Mouse (Mus musculus): ENCODE results near the gene Spon2.

The Spon2 gene

GRCm38 (mm10) chr5:33218081-33218480 is at the start of gene Spon2:
Spon2 (minus strand) TSS chr5:33218455.
- peak; percentile 50 for DNase-seq (ENCODE audit: low spot score)

DNA sequence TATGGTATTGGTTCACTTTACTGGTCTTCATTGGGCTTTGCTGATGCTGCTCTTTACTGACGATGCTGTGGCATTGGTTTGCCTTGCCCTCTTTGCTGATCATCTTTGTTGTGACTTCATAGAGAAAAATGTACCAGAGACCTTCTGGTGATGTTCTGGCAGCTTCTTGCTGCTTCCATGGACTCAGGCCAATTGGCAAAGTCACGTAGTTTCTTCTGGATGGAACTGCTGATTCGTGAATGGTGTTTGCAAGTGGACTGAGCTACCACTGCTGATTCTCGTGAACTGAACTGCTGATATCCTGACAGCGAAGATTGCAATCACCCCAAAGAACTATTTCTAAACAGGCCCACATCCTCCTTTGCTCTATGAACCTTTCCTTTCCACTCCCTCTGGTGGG is 36.2 kb upstream of the Spon2 start:
- peak; percentile 59 for DNase-seq (ENCODE audit: low spot score)

GRCm38 (mm10) chr5:33248186-33248585 is 29.9 kb upstream of the Spon2 start:
- no peak for DNase-seq (ENCODE audit: low spot score)

DNA sequence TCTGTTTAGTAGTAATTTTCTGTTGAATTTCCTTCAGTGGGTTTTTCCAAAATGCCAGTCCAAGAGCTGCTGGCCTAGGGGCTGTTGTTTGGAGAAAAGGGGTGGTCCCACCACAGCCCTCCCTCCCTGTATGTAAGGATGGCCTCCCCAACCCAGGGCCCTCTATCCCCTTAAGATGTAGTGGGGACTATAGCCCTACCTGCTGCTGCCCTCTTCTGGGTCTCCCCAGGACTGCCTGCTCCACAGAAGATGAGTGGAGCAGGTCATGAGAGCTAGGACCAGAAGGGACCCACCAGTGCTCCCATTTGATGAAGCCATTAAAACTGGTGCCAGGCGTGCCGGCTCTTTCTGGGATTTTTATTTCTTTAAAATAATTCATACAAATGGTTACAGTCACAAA is 29.1 kb upstream of the Spon2 start:
- no peak for DNase-seq (ENCODE audit: low spot score)

- DNase-seq (ENCODE audit: low spot score), result peak; percentile 94
Observed at GRCm38 (mm10) chr5:33245701-33246100, 27.4 kb upstream of the Spon2 start.

- DNase-seq (ENCODE audit: low spot score), result no peak
Observed at GRCm38 (mm10) chr5:33244377-33244920, 26.2 kb upstream of the Spon2 start.

- no peak for DNase-seq (ENCODE audit: low spot score)
Observed at GRCm38 (mm10) chr5:33239934-33240333, 21.7 kb upstream of the Spon2 start.

- no peak for DNase-seq (ENCODE audit: low spot score)
Observed at GRCm38 (mm10) chr5:33239111-33239714, 21.0 kb upstream of the Spon2 start.

GRCm38 (mm10) chr5:33238256-33238645 is 20.0 kb upstream of the Spon2 start:
- peak; percentile 36 for DNase-seq (ENCODE audit: low spot score)

- DNase-seq (ENCODE audit: low spot score), result peak; percentile 40
Observed at GRCm38 (mm10) chr5:33237600-33238255, 19.5 kb upstream of the Spon2 start.

DNA sequence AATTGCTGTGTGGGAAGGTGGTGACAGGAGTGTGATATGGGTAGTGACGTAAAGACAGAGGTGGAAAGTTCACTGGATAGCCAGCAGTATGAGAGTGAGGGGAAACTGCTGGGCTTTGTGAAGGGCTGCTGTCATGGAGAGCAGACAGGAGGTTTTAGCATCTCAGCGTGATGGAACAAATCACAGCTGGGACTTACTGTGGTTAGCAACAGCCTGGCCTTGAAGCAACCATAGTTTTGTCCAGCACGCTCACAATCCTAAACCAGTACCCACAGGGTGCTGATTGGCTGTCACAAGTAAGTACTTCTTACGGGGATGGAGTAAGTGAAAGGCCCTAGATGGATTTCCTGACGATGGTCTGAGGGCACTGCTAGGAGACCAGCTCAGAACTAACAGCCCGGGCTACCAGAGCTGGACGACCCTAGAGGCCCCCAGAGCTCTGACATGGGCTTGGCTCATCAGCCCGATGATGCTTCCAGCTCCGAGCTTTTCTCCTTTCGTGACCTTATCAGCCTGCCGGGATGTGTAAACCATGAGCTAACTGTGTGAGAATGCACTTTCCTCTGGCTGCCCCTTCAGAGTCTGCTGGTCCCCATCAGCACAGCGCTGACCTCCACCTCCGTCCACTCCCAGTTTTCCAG is 16.3 kb upstream of the Spon2 start:
- no peak for DNase-seq (ENCODE audit: low spot score)

- DNase-seq (ENCODE audit: low spot score), result no peak
Observed at GRCm38 (mm10) chr5:33232791-33233190, 14.5 kb upstream of the Spon2 start.

- DNase-seq (ENCODE audit: low spot score), result peak; percentile 81
Observed at GRCm38 (mm10) chr5:33230285-33230684, 12.0 kb upstream of the Spon2 start.

GRCm38 (mm10) chr5:33228428-33228827 is 10.2 kb upstream of the Spon2 start:
- DNase-seq (ENCODE audit: low spot score), result peak; percentile 54

DNA sequence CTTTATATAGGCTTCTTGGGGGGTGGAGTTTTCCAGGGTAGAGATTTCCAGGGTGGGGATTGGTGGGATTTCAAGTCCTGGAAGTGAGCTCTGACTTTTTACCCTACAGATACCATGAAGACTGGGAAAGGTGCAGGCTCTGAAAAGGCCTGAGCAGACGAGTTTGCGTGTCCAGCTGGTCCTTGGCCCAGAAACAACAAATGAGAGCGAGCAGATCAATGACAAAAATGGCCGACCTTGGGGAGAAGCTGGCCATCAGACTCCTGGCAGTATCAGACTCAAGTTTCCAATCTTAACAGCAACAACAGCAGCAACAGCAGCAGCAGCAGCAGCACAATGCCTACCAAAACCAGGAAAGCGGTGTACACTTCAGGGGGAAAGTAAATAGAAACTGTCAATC is 7.4 kb upstream of the Spon2 start:
- no peak for DNase-seq (ENCODE audit: low spot score)

DNA sequence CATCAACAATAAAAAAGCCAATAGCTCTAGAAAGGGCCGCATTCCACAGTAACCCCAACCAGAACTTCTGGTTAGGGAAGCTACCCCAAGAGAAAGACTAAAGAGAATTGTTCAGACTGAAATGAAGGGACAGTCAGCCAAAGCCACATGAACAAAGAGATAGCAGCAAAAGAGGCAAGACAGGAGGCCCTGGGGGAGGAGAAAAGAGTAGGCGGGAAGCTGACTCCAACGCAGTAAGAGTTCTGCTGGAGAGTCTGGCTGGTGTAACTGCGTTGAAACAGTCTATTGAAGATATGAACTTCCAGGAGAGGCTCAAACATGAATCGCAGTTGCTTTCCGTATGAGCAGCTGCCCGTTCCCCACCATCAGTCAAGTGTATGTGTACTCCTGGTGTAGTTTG is 6.2 kb upstream of the Spon2 start:
- no peak for DNase-seq (ENCODE audit: low spot score)

DNA sequence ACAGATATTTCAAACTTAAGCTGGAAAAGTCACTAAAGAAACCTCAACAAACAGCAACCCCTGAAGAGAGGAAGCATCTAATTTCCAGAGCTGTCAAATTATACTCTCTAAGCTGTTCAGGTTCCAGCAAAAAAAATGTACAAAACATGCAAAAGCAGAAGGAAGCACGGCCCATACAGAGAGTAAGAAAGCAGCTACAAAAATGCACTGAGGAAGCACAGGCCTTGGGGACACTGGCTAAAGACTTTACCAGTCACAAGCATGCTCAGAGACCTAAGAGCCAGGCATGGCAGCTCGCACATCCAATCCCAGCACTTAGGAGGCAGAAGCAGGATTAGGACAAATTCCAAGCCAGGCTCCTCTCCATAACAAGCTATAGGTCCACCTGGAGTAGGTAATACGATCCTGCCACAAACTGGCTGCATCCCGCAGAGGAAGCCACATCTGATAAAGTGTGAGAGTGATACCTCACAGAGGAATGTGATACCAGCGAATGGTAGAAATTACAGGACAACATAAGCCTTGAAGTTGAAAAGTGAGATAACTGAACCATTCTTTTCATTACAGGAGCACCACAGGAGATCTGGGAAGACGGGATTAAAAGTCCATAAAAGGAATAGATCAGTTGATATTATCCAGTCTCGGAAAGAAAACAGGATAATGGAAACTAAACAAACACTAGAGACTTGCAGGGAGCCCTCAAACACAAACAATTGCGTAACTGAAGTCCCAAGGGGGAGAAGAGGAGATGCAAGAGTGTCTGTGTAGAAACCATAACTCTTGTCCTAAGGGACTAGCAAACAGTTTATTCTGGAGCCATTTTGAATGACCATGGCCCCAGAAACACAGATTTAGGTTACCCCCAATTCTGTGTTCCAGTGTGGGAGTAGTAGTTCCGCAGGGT is 4.8 kb upstream of the Spon2 start:
- DNase-seq (ENCODE audit: low spot score), result peak; percentile 63

DNA sequence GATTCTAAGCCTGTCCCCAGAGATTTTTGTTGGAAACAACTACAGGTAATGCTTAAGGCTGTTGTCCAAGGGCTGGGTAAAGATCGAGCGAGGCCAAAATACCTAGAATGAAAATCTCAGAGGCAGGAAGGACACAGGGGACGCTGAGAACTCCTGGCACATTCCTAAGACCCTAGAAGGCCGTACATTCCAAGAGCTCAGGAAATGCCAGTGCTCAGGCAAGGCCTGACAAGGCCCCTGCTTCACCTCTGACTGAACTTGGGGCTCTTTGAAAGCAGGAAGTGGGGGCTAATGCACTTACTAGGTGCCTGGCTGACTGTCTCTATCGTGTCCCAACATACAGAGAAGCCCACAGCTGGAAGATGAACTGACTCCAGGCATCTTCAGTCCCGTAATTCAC is 4.1 kb upstream of the Spon2 start:
- no peak for DNase-seq (ENCODE audit: low spot score)

- DNase-seq (ENCODE audit: low spot score), result peak; percentile 80
Observed at GRCm38 (mm10) chr5:33220350-33221044, 2.2 kb upstream of the Spon2 start.

GRCm38 (mm10) chr5:33219831-33220230 is 1.6 kb upstream of the Spon2 start:
- no peak for DNase-seq (ENCODE audit: low spot score)

DNA sequence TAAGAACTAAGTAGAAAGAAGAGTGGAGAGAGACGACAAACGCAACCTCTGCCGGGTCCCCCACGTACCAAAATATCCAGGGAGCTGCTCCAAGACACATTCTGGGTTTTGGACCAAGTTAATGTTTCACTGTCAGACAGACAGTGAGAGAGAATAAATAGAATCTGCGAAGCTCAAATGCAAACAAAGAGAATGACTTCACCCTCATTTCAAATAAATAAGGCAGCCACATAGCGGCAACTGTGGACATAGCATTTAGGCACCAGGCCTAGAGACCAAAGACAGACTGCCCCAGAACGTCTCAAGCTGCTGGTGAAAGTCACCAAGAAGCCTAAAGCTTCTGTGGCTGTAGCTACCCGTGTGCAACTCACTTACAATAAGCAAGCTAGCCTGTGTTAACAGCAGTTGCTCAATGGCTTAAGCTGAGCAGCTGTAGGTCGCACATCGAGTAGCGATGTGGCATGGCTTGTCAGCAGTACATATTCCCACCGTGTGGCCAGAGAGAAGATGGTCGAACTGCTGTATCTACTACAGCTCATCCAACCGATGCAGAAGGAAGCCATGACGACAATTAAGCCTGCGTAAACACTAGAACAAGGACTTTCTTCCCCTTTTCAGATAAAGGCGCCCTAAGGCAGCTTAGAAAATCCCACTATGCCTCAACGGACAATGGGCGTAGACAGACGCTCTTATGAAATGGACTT is 643 bp upstream of the Spon2 start:
- no peak for DNase-seq (ENCODE audit: low spot score)
